In genomic region chr7:118855171-118855876, GRCm38 (mm10) we compare ENCODE assay signal across 8 mouse cellular contexts. TPM values are rescaled to one million over a fixed set of nuclear protein-coding genes. Genes with fewer than 3 reads are reported as not detected.
DNase-seq lines count a peak whose midpoint lies in the region; ATAC-seq and TF ChIP-seq lines count a peak whose summit lies in the region.

Gene Iqck, plus strand, starts transcription at chr7:118855752.

- peak within 1 kb of the TSS; percentile 93 for H3K4me2 ChIP-seq in heart, embryonic 13.5 days
- H3K4me2 ChIP-seq in liver, embryonic 12.5 days: peak within 1 kb of the TSS; percentile 90
- H3K4me2 ChIP-seq in stomach, embryonic 15.5 days: peak within 1 kb of the TSS; percentile 70

- peak; percentile 97 for DNase-seq in brain, embryonic 14.5 days (ENCODE audit: low read depth)
- DNase-seq in kidney, postnatal 10 days: peak; percentile 96
- DNase-seq in natural killer cell, adult 2 months (ENCODE audit: low spot score in 2 of 2): peak; percentile 77 to 86

- peaks cover 62% of the 10 kb centered on the region for H3K79me2 ChIP-seq in C2C12 (ENCODE audit: control insufficient read depth, insufficient read depth)

- no peak for TF ChIP-seq CTCF in C2C12 (IDR thresholded peaks at IDR 0.05; ENCODE audit: control insufficient read depth, insufficient read depth, insufficient read length)
- no peak for TF ChIP-seq CTCF in brain, embryonic 14.5 days (IDR thresholded peaks at IDR 0.05; ENCODE audit: borderline replicate concordance, extremely low read depth, insufficient read depth, insufficient read length)

- H3K9me3 ChIP-seq in erythroblast, embryonic 14.5 days (ENCODE audit: control insufficient read depth, low read length): no peaks in the 10 kb centered on the region
- H3K9me3 ChIP-seq in heart, embryonic 13.5 days: no peaks in the 10 kb centered on the region
- H3K9me3 ChIP-seq in liver, embryonic 12.5 days (replicated peaks): no peaks in the 10 kb centered on the region
- no peaks in the 10 kb centered on the region for H3K9me3 ChIP-seq in stomach, embryonic 15.5 days

- peaks cover 32% of the 10 kb centered on the region for H3K36me3 ChIP-seq in C2C12 (ENCODE audit: control insufficient read depth, insufficient read depth)
- H3K36me3 ChIP-seq in erythroblast, embryonic 14.5 days (ENCODE audit: control insufficient read depth): peaks cover 31% of the 10 kb centered on the region
- peaks cover 33% of the 10 kb centered on the region for H3K36me3 ChIP-seq in heart, embryonic 13.5 days
- H3K36me3 ChIP-seq in liver, embryonic 12.5 days: peaks cover 31% of the 10 kb centered on the region
- peaks cover 20% of the 10 kb centered on the region; the same call in 1 of the 2 replicates for H3K36me3 ChIP-seq in stomach, embryonic 15.5 days

- peak; percentile 75 for ATAC-seq in heart, embryonic 13.5 days (ENCODE audit: extremely low read depth, insufficient number of reproducible peaks, low FRiP score, low TSS enrichment)
- peak; percentile 92 for ATAC-seq in liver, embryonic 12.5 days
- ATAC-seq in stomach, embryonic 15.5 days (ENCODE audit: insufficient read depth, low FRiP score, low read depth): peak; percentile 95

- peaks cover 28% of the 10 kb centered on the region for H3K79me3 ChIP-seq in C2C12 (ENCODE audit: low read depth)

- peak within 1 kb of the TSS; percentile 46 for H3ac ChIP-seq in C2C12 (ENCODE audit: control insufficient read depth, insufficient read length, low read depth)

- H3K27me3 ChIP-seq in C2C12 (ENCODE audit: control insufficient read depth, insufficient read depth, insufficient read length): no peaks in the 10 kb centered on the region
- H3K27me3 ChIP-seq in erythroblast, embryonic 14.5 days (ENCODE audit: control insufficient read depth): no peaks in the 10 kb centered on the region
- H3K27me3 ChIP-seq in heart, embryonic 13.5 days (replicated peaks): no peaks in the 10 kb centered on the region
- no peaks in the 10 kb centered on the region for H3K27me3 ChIP-seq in liver, embryonic 12.5 days (replicated peaks)
- no peaks in the 10 kb centered on the region for H3K27me3 ChIP-seq in stomach, embryonic 15.5 days (replicated peaks)

- peak; percentile 75; the same call in 1 of the 2 replicates for TF ChIP-seq POLR2A in brain, embryonic 14.5 days (IDR thresholded peaks at IDR 0.05; ENCODE audit: borderline replicate concordance, extremely low read depth, insufficient read depth, insufficient read length, poor library complexity, severe bottlenecking)

- WGBS in heart, embryonic 13.5 days: 0% methylated on average over 57 of the region's 57 CpGs
- WGBS in liver, embryonic 12.5 days (ENCODE audit: insufficient replicate concordance): under 1% methylated on average over 57 of the region's 57 CpGs
- WGBS in stomach, embryonic 15.5 days: under 1% methylated on average over 57 of the region's 57 CpGs

- H3K4me1 ChIP-seq in erythroblast, embryonic 14.5 days (ENCODE audit: control insufficient read depth): peaks cover 35% of the 10 kb centered on the region
- peaks cover 46% of the 10 kb centered on the region for H3K4me1 ChIP-seq in heart, embryonic 13.5 days
- H3K4me1 ChIP-seq in liver, embryonic 12.5 days: peaks cover 40% of the 10 kb centered on the region
- peaks cover 9% of the 10 kb centered on the region; the same call in 1 of the 2 replicates for H3K4me1 ChIP-seq in stomach, embryonic 15.5 days

- H3K9ac ChIP-seq in heart, embryonic 13.5 days: peak within 1 kb of the TSS; percentile 90
- peak within 1 kb of the TSS; percentile 76 for H3K9ac ChIP-seq in liver, embryonic 12.5 days
- H3K9ac ChIP-seq in stomach, embryonic 15.5 days: peak within 1 kb of the TSS; percentile 54

- peak within 1 kb of the TSS; percentile 59 for H3K27ac ChIP-seq in heart, embryonic 13.5 days (replicated peaks)
- peak within 1 kb of the TSS; percentile 46; the same call in 1 of the 2 replicates for H3K27ac ChIP-seq in liver, embryonic 12.5 days
- H3K27ac ChIP-seq in stomach, embryonic 15.5 days: peak within 1 kb of the TSS; percentile 73

- peak within 1 kb of the TSS; percentile 85 for H3K4me3 ChIP-seq in C2C12 (ENCODE audit: insufficient read depth, poor library complexity, severe bottlenecking)
- peak within 1 kb of the TSS; percentile 82 for H3K4me3 ChIP-seq in erythroblast, embryonic 14.5 days (replicated peaks)
- peak within 1 kb of the TSS; percentile 92 for H3K4me3 ChIP-seq in heart, embryonic 13.5 days
- peak within 1 kb of the TSS; percentile 87 for H3K4me3 ChIP-seq in liver, embryonic 12.5 days
- H3K4me3 ChIP-seq in stomach, embryonic 15.5 days (replicated peaks): peak within 1 kb of the TSS; percentile 86

TF ChIP-seq in C2C12, 6 proteins besides CTCF, POLR2A, EP300 and RAD21:
- no peak for TF ChIP-seq MYOD1 (IDR thresholded peaks at IDR 0.05; ENCODE audit: control insufficient read depth, insufficient read length, low read depth)
- no peak for TF ChIP-seq FOSL1 (IDR thresholded peaks at IDR 0.05; ENCODE audit: insufficient read depth, low read length, poor library complexity, severe bottlenecking)
- no peak for TF ChIP-seq MYOG (IDR thresholded peaks at IDR 0.05; ENCODE audit: control insufficient read depth, extremely low read depth, insufficient read length)
- TF ChIP-seq USF1 (IDR thresholded peaks at IDR 0.05; ENCODE audit: low read depth): no peak
- peak; percentile 42 for TF ChIP-seq MAX (IDR thresholded peaks at IDR 0.05)

RNA-seq across cellular contexts. Expression of gene Iqck, which starts in this region (rescaled TPM):
- 0.53 TPM for polyA plus RNA-seq in C2C12 (2012; fragmentation: generic; extraction: Trizol)
- 4.1 and 6.1 TPM in 2 replicates for polyA plus RNA-seq in brain, embryonic 14.5 days (2012; rRNA removed)
- polyA plus RNA-seq in erythroblast, embryonic 14.5 days (2012): 0.01 and 0.02 TPM in 2 replicates
- 0.96 and 1.1 TPM in 2 replicates for polyA plus RNA-seq in heart, embryonic 13.5 days (2015; fragmentation: Nextera tagmentation; extraction: Ambion mirVana)
- 0.37 and 0.68 TPM in 2 replicates for polyA plus RNA-seq in liver, embryonic 12.5 days (2016; fragmentation: Nextera tagmentation; extraction: Ambion mirVana)
- 2.0 and 2.1 TPM in 2 replicates for polyA plus RNA-seq in stomach, embryonic 15.5 days (2015; fragmentation: Nextera tagmentation; extraction: Ambion mirVana)

Comparison
In these comparisons a context has a peak if more than half of its experiments do, and no peak if none do; other contexts are left out.
1. Peak in every context shown above with its lines: DNase-seq, ATAC-seq, H3K4me3 ChIP-seq and H3K27ac ChIP-seq.
2. Peak in ATAC-seq, H3K4me3 ChIP-seq, H3K27ac ChIP-seq, H3K9ac ChIP-seq and H3K4me2 ChIP-seq in liver, embryonic 12.5 days; RNA of the gene not detected or under 1 TPM.